Mouse (Mus musculus) frontal cortex, postnatal 10 days (tissue): ENCODE results near the gene Gal.

Source experiments
- DNase-seq, 2 experiments: peaks; one replicate each; pipeline ENCODE4 v3.0.0; 2022; ENCODE audit warnings: low spot score in 2 of 2, mixed read lengths in 1 of 2

The Gal gene

DNA sequence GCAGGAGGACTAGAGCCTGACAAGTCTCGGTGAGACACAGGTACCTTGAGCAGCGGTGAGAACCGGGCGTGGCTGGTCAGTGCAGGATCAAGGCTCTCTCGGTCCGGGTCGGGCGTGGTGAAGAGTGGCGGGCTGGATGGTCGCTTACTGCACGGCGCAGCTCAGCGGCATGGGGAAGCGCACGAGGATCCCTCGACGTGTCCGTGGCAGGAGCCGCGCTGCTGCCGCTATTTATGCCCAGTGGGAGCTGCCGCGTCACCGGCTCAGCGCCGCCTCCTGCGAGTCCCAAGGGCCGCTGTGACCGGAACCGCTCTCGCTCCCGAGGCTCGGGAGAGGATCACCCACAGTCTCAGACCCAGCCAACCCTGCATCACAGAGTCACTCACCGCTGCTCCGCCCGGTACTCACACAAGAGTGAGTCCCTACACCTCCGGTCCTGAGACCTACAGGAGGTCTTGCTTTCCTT lies at the start of gene Gal:
Gal (minus strand) TSS at position 277 of the 466 bp plus-strand sequence.
- no peak for DNase-seq

- no peak for DNase-seq
Observed at GRCm38 (mm10) chr19:3459986-3460385, 45.6 kb upstream of the Gal start.

GRCm38 (mm10) chr19:3458331-3459099 lies 44.2 kb upstream of the Gal start:
- DNase-seq, result no peak

GRCm38 (mm10) chr19:3457700-3458099 lies 43.4 kb upstream of the Gal start:
- no peak for DNase-seq

DNA sequence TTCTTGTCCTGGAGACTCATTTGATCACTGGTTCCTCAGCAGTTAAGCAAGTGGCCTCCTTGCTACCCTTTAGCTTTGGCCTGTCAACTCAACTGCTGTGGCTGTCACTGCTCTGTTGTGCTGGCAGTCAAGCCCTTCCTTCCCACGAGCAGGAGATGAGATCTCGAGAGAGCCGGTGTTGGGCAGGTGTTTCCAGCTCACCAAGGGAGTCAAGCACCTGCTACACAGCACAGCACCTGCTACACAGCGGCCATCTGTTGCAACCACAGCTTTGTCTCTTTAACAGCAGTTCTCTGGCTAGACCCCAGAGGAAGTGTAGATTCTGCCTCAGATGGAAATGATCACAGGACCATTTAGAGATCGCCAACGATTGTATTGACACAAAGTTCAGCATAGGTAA lies 37.3 kb upstream of the Gal start:
- DNase-seq, result no peak

- DNase-seq, result peak; percentile 48 to 66
Observed at GRCm38 (mm10) chr19:3451170-3451569, 36.8 kb upstream of the Gal start.

DNA sequence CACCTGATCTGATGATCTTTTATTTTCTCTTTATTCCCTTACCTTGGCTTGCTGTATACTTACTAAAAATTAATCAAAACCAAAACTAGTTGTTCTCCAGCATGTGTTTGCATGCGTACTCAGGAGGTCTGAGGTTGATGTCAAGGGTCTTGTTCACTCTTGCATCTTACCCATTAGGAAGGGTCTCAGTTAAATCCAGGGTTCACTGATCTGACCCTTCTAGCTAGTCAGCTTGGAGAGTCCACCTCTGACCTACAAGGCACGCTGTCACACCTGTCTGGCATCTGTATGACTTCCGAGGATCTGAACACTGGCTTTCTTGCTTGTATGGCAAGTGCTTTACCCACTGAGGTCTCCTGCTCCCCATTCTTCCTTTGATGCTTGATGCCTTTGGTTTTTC lies 36.4 kb upstream of the Gal start:
- DNase-seq, result no peak

GRCm38 (mm10) chr19:3449248-3449647 lies 34.9 kb upstream of the Gal start:
- DNase-seq, result no peak

DNA sequence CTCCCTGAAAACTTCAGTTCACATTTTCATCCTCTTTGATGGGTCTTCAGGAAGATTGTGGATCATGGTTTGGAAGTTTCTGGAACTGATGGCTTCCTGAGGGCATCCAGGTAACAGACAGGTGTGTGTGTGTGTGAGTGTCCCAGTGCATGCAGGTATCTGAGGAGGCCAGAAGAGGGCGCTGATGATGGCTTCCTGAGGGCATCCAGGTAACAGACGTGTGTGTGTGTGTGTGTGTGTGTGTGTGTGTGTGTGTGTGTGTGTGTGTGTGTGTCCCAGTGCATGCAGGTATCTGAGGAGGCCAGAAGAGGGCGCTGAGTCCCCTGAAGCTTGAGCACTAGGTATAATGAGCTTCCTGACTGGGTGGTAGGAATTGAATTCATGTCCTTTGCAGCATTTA lies 33.0 kb upstream of the Gal start:
- DNase-seq, result no peak

GRCm38 (mm10) chr19:3441092-3441491 lies 26.7 kb upstream of the Gal start:
- no peak for DNase-seq

GRCm38 (mm10) chr19:3440667-3441066 lies 26.3 kb upstream of the Gal start:
- DNase-seq, result no peak

DNA sequence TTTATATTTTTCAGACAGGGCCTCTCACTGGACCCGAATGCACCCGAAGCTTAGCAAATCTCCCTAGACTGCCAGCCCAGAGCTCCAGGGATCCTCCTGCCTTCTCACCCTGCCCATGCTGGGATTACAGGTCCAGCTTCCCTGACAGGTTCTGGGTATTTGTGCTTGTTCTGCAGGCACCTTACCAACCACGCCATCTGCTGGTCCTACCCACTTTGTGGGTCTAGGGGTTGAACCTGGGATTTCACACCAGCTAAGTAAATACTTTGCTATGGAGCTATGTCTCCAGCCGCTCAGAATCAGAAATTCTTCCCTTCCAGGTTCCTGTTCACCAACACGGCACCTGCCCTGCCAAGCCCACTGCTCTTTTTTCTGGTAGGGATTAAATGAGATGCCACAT lies 23.6 kb upstream of the Gal start:
- no peak for DNase-seq

GRCm38 (mm10) chr19:3436840-3437239 lies 22.5 kb upstream of the Gal start:
- no peak for DNase-seq

- no peak for DNase-seq
Observed at GRCm38 (mm10) chr19:3435824-3436223, 21.5 kb upstream of the Gal start.

DNA sequence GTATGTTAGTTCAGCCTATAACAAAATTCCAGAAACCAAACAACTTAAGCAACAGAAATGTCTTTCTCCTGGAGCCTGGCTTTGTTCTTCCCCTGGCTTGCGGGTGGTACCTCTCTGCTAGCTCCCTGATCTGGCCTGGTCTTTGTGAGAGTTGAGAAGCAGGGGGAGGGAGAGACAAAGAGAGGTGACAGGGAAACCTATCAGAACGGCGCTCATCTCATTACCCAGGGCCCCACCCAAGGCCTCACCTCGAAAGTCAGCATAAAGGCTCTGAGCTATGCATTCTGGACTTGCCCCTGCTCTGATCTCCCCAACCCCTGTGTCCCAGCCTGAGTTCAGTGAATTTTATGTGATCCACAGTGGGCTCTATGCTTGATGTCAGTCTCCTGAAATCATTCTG lies 20.3 kb upstream of the Gal start:
- no peak for DNase-seq

- no peak for DNase-seq
Observed at GRCm38 (mm10) chr19:3434124-3434523, 19.8 kb upstream of the Gal start.

DNA sequence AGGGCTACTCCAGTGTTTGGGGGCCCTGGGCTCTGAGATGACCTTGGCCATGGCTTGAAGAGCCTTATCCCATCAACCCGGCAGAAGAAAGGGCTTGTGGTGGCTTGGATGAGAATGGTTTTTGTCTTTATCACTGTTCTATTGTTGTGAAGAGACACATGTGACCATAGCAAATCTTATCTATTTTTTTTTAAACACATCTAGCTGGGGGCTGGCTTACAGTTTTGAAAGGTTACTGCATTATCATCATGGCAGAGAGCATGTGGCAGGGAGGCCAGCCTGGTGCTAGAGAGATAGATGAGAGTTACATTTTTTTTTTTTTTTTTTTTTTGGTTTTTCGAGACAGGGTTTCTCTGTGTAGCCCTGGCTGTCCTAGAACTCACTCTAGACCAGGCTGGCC lies 17.6 kb upstream of the Gal start:
- DNase-seq, result no peak

DNA sequence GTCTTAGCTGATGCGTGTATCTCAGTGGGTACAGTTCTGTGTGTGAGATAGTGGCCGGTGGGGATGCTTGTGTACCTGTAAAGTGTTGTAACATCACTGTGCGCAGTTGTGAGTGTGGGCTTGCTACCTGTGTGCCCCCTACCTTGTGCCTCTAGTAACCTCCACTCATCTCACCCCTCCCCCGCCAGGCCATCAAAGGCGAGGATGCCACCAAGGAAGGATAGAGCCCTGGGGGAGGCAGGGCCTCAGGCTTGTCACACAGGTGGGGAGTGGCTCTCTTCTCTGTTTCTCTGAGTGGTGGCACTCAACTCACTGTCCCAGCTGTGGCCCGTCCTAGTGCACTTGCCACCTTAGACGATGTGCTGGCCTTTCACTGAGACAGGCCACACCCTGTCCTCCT lies 16.7 kb upstream of the Gal start:
- DNase-seq, result no peak

DNA sequence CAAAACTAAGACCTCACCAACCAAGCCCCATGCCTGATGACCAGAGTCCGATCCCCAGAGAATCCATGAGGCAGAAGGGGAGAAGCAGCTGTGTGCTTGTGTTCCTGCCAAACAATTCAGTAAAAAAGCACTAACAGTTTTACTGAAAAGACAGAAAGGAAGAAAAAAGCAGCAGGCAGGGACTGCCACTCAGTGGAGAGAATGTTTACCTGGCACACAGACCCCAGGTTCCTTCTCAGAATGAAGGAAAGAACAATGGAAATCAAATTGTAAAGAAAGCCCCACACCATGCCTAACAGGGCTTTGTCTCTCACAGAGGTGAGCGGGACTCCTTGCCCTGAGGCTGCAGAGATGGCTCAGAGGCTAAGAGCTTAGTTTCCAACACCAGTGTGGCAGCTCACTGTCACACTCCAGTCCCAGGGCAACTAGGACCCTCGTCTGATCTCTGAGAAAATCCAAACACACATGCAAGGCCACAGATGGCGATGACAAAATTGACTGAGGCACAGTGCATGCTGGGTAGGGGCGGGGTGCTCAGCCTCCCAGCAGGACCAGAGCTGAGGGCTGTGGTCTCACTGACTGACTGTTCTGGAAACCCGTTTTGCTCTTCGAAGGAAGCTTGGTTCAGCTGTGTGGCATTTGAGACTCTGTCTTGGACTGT lies 14.9 kb upstream of the Gal start:
- DNase-seq, result no peak

DNA sequence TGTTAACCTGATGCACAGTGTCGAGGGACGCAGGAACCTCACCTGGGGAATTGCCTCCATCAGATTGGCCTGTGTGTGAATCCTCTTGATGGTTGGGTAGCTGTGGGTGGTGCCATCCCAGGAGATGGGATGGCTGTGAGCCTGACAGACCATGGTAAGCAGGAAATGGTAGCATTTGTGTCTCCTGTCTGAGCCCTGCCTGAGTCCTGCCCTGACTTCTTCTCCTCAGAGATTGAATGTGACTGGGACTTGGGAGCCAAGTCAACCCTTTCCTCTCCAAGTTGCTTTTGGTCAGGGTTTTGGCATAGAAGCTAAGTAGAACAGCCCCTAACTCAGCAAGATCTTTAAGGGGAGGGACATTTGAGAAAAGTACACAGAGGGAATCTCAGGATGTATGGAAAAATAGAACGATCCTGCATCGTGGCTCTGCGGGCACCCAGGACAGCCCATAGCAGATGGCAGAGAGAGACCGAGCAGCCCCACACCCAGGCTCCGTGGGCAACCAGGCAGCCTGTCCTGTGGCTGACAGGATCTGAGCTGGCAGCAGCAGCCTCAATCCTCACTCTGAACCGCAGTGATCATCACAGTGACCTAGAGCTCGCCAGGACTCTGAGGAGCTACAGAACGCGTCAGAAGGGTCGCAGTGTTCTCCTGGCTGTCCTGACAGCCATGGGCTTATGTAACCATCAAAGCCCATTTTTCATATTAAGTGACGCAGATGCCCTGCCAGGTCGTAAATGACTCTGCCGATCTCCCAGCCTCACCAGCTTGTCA lies 13.9 kb upstream of the Gal start:
- DNase-seq, result no peak

DNA sequence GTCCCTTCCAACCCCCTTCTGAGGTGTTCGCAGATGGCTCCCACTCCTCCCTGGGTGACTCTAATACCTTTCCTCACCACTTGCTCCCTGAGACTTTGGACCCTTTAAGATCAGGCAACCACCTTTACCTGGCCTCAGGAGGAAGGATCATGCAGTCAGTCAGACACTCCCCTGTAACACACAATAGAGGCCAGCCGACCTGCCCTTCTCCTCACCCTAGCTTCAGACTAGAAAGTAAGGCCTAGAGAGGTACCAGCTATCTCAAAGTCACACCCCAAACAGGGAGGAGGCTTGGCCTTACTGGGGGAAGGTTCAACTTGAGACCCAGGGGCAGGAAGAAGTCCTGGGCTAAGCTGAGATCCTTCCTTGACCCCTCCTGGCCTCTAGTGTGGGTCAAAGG lies 9.9 kb upstream of the Gal start:
- DNase-seq, result no peak

- DNase-seq, result no peak
Observed at GRCm38 (mm10) chr19:3422981-3423380, 8.6 kb upstream of the Gal start.

- DNase-seq, result no peak
Observed at GRCm38 (mm10) chr19:3422488-3422887, 8.1 kb upstream of the Gal start.
